Mouse (Mus musculus): ENCODE data around the gene Olfr391-ps.

Gene Olfr391-ps

DNA sequence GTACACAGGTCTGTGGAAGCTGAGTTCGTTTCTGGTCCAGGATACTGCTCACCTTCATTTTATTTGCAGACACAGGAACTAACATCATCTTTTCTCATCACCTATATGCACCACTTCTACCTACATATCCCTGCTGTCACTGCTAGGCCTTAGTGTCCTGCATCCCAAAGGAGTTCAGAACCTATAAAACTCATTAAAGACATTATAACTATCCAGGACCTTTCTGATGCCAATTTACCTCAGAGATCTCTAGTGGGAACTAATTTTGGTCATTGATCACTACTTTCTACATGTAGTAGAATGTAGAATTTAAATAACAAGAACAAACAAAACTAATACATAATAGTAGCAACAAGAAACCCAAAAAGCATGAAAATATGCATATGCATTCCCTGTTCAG is at the start of gene Olfr391-ps:
Gene Olfr391-ps (minus strand): TSS at position 101 of the 400 bp plus-strand sequence.
- DNase-seq (ENCODE audit: inconsistent age in 2 of 2, low spot score in 1 of 2), result no peak

DNA sequence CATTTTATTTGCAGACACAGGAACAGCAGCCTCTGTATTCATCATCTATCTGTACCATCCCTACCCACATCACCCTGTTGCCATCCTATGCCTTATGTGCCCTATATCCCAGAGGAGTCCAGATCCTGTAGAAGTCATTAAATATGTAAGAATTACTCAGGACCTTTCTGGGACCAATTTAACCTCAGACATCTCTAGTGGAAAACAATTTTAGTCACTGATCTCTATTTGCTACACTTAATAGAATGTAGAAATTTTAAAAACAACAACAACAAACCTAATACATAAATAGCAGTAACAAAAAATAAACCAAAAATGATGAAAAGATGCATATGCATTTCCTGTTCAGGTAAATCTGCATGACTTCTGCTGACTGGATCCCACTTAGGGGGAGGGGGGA is 48.5 kb upstream of the Olfr391-ps start, which contains the start of gene Olfr393:
Gene Olfr393 (minus strand): TSS at position 101 of the 400 bp plus-strand sequence.
- DNase-seq (ENCODE audit: inconsistent age in 2 of 2, low spot score in 1 of 2), result no peak

DNA sequence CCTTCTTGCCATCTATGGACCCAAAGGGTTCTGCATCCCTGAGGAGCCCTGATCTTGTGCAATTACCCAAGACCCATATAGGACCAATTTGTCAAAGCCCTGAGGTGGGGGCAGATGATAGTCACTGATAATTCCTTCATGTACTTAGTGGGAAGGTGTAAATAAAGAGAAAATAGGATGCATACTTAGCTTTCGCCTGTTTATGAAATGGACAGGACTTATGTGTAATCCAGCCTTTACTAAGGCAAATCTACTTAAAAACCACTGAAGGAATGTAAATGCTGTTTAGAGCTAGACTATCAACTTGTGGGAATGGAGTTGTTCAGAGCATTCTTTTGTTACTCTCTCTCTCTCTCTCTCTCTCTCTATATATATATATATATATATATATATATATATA is 14.1 kb upstream of the Olfr391-ps start, which contains the start of gene Olfr392:
Gene Olfr392 (minus strand): TSS at position 101 of the 400 bp plus-strand sequence.
- no peak for DNase-seq (ENCODE audit: inconsistent age in 2 of 2, low spot score in 1 of 2)

- DNase-seq (ENCODE audit: inconsistent age in 2 of 2, low spot score in 1 of 2), result no peak
Observed at GRCm38 (mm10) chr11:73782664-73783063, 20.2 kb downstream of the Olfr391-ps start, which contains the start of gene Olfr390. Gene Olfr390, plus strand, starts transcription at chr11:73782964.

- DNase-seq (ENCODE audit: inconsistent age in 2 of 2, low spot score in 1 of 2), result no peak
Observed at GRCm38 (mm10) chr11:73780613-73781012, 22.2 kb downstream of the Olfr391-ps start, which contains the start of gene Olfr389. Gene Olfr389, minus strand, starts transcription at chr11:73780713.

DNA sequence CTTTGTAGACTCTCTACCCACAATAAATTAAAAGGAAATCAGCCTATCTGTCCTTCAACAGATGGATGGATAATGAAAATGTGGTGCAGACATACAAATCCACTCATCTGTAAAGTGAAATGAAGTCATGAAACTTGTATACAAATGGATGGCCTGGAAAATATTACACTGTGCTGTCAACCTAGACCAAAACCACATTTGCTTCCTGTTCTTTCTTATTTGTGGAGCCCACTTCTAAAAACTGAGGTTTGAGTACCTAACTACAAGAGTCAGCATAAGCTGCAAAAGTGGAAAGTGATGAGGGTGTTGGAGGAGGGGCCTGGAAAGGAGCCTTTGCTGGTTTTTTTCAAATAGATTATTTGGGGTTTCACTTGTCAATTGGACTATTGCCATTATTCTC is 43.7 kb downstream of the Olfr391-ps start:
- no peak for DNase-seq (ENCODE audit: inconsistent age in 2 of 2, low spot score in 1 of 2)

All from adrenal gland, adult (tissue).